Mouse (Mus musculus) mouse embryonic stem cell (cell line): Measurements from ENCODE around the gene Sufu.

Experiments used
- in situ Hi-C, 2 experiments: fragments of 300-500 bp; cut with MboI; formaldehyde crosslinking; loops; 1 replicate in 1 of 2; 3 replicates in 1 of 2; pipeline ENCODE4 v1.14.3; 2019 to 2020; ENCODE audit warnings: low sequenced_read_pairs in 2 of 2, low pct_unique_long_range_greater_than_20kb in 1 of 2, mixed read lengths in 1 of 2; ENCODE audit not compliant: unreplicated experiment in 1 of 2

Gene Sufu

GRCm38 (mm10) chr19:46452916-46453315 lies 56.2 kb downstream of the Sufu start:
- in situ Hi-C loops = no loop called here

GRCm38 (mm10) chr19:46454126-46454880 lies 57.6 kb downstream of the Sufu start:
- in situ Hi-C loops = no loop called here

GRCm38 (mm10) chr19:46455032-46455431 lies 58.3 kb downstream of the Sufu start:
- in situ Hi-C loops = no loop called here

- in situ Hi-C loops = no loop called here
Observed at GRCm38 (mm10) chr19:46455556-46455955, 58.9 kb downstream of the Sufu start.

- in situ Hi-C loops = no loop called here
Observed at GRCm38 (mm10) chr19:46456018-46456735, 59.5 kb downstream of the Sufu start.

- in situ Hi-C loops = no loop called here
Observed at GRCm38 (mm10) chr19:46457798-46458197, 61.1 kb downstream of the Sufu start.

- in situ Hi-C loops = no loop called here
Observed at GRCm38 (mm10) chr19:46459256-46459655, 62.6 kb downstream of the Sufu start.

GRCm38 (mm10) chr19:46459889-46460288 lies 63.2 kb downstream of the Sufu start:
- in situ Hi-C loops = no loop called here

- in situ Hi-C loops = no loop called here
Observed at GRCm38 (mm10) chr19:46462574-46462973, 65.9 kb downstream of the Sufu start.

GRCm38 (mm10) chr19:46463446-46463845 lies 66.8 kb downstream of the Sufu start:
- in situ Hi-C loops = no loop called here

- in situ Hi-C loops = no loop called here
Observed at GRCm38 (mm10) chr19:46466160-46466559, 69.5 kb downstream of the Sufu start.

- in situ Hi-C loops = no loop called here
Observed at GRCm38 (mm10) chr19:46467051-46467503, 70.4 kb downstream of the Sufu start.

GRCm38 (mm10) chr19:46470364-46471240 lies 73.9 kb downstream of the Sufu start:
- in situ Hi-C loops = no loop called here

- in situ Hi-C loops = no loop called here
Observed at GRCm38 (mm10) chr19:46471324-46472093, 74.8 kb downstream of the Sufu start.

- in situ Hi-C loops = no loop called here
Observed at GRCm38 (mm10) chr19:46477432-46477845, 80.7 kb downstream of the Sufu start.

GRCm38 (mm10) chr19:46478242-46478641 lies 81.5 kb downstream of the Sufu start:
- in situ Hi-C loops = no loop called here

- in situ Hi-C loops = no loop called here
Observed at GRCm38 (mm10) chr19:46478826-46479225, 82.1 kb downstream of the Sufu start.
